Mouse (Mus musculus) B cell, adult 67 days (primary cell): ENCODE measurements around the gene Kif20b. TPM values are rescaled to one million over a fixed set of nuclear protein-coding genes. Genes with fewer than 3 reads are reported as not detected.

ENCODE experiments used
- total RNA-seq, 2 experiments: library from RNA; stranded (reverse); gene quantifications; 4 replicates each; pipeline ENCODE4 v1.2.4; 2023

Kif20b gene
- total RNA-seq: 10 to 100 TPM; 19.5 to 22.1 TPM

GRCm38 (mm10) chr19:34921652-34922602 is at the start of gene Kif20b:
Gene Kif20b, plus strand, starts transcription at chr19:34922361.

GRCm38 (mm10) chr19:34878603-34879541 is 43.3 kb upstream of the Kif20b start, which contains the start of gene Pank1:
Gene Pank1, minus strand, starts transcription at chr19:34879455.

Other genes starting within 250 kb of the Kif20b start
- not detected for gene Slc16a12, start 175.1 kb upstream of the Kif20b start, total RNA-seq
- 1 to 10 TPM; 6.8 to 7.3 TPM for gene Pank1, start 42.9 kb upstream of the Kif20b start, total RNA-seq